Mouse (Mus musculus) heart, embryonic 10.5 days (tissue): ENCODE data around the gene Grasp. TPM values are rescaled to one million over a fixed set of nuclear protein-coding genes. Genes with fewer than 3 reads are reported as not detected.

ENCODE experiments used
- microRNA-seq: library from miRNA; unstranded; fragments of <30 nt; microRNA quantifications from one replicate; pipeline ENCODE4, GENCODE M21; 2017
- polyA plus RNA-seq: library from polyadenylated mRNA; unstranded; fragments of >200 nt; fragmentation: Nextera tagmentation; extraction: Ambion mirVana; gene quantifications from 2 replicates; pipeline ENCODE4 v1.2.1, GENCODE M21; 2016

Grasp gene
- polyA plus RNA-seq, 1 experiment from 2014 or later, result 5.0 TPM

Small RNA genes lying within 50 kb of the gene (microRNA-seq; reads per million reads assigned to microRNA genes)
- gene Mir6962, result not detected

Other genes starting within 250 kb of the Grasp start
- not detected in 2 replicates for gene Gm47841, start 176.8 kb upstream of the Grasp start, polyA plus RNA-seq
- gene Fignl2, start 145.6 kb upstream of the Grasp start, polyA plus RNA-seq, result 0.28 and 0.60 TPM in 2 replicates
- gene Ankrd33, start 108.4 kb upstream of the Grasp start, polyA plus RNA-seq, result not detected in 2 replicates
- 2.7 and 5.2 TPM in 2 replicates for gene Acvrl1, start 95.7 kb upstream of the Grasp start, polyA plus RNA-seq
- 5.4 and 5.6 TPM in 2 replicates for gene Acvr1b, start 50.1 kb upstream of the Grasp start, polyA plus RNA-seq
- gene Nr4a1, start 30.1 kb downstream of the Grasp start, polyA plus RNA-seq, result 8.0 and 13.0 TPM in 2 replicates
- gene Atg101, start 60.1 kb downstream of the Grasp start, polyA plus RNA-seq, result 59.5 and 77.0 TPM in 2 replicates
- 0.49 and 1.8 TPM in 2 replicates for gene 6030408B16Rik, start 69.0 kb downstream of the Grasp start, polyA plus RNA-seq
- gene Krt80, start 146.0 kb downstream of the Grasp start, polyA plus RNA-seq, result 0.80 and 1.7 TPM in 2 replicates
- gene Krt7, start 186.9 kb downstream of the Grasp start, polyA plus RNA-seq, result 26.7 and 31.9 TPM in 2 replicates
- not detected in 2 replicates for gene Krt87, start 214.6 kb downstream of the Grasp start, polyA plus RNA-seq
- gene Krt88, start 223.6 kb downstream of the Grasp start, polyA plus RNA-seq, result not detected in 2 replicates
- gene Krt81, start 239.6 kb downstream of the Grasp start, polyA plus RNA-seq, result not detected in 2 replicates
- not detected in 2 replicates for gene Krt86, start 249.3 kb downstream of the Grasp start, polyA plus RNA-seq